Mouse (Mus musculus) adrenal gland, postnatal 36 days (tissue): Measurements from ENCODE around the gene Edaradd. TPM values are rescaled to one million over a fixed set of nuclear protein-coding genes. Genes with fewer than 3 reads are reported as not detected.

Experiments used
- DNase-seq, 2 experiments: peaks; one replicate each; pipeline ENCODE4 v3.0.0; 2021; ENCODE audit warnings: mixed read lengths in 1 of 2
- total RNA-seq, 2 experiments: library from RNA; stranded (reverse); gene quantifications; 2 replicates each; pipeline ENCODE4 v1.2.3; 2021

The Edaradd gene
- total RNA-seq, 2 experiments from 2014 or later: 0.03 to 0.07 TPM

- DNase-seq: peak; percentile 98
Measured at GRCm38 (mm10) chr13:12460881-12461729, 59.1 kb downstream of the Edaradd start.

- peak; percentile 71 to 82 for DNase-seq
Measured at GRCm38 (mm10) chr13:12460443-12460842, 59.8 kb downstream of the Edaradd start.

GRCm38 (mm10) chr13:12456711-12457110 lies 63.5 kb downstream of the Edaradd start:
- no peak for DNase-seq

GRCm38 (mm10) chr13:12454686-12455390 lies 65.4 kb downstream of the Edaradd start:
- DNase-seq: no peak

- no peak for DNase-seq
Measured at GRCm38 (mm10) chr13:12453150-12453549, 67.1 kb downstream of the Edaradd start.

- DNase-seq: peak; percentile 12 to 55
Measured at GRCm38 (mm10) chr13:12442008-12442587, 78.1 kb downstream of the Edaradd start.

- no peak for DNase-seq
Measured at GRCm38 (mm10) chr13:12440813-12441212, 79.4 kb downstream of the Edaradd start.

GRCm38 (mm10) chr13:12439586-12439985 lies 80.7 kb downstream of the Edaradd start:
- no peak for DNase-seq

GRCm38 (mm10) chr13:12433843-12434242 lies 86.4 kb downstream of the Edaradd start:
- peak in 1 of 2 experiments; percentile 15 for DNase-seq

- DNase-seq: no peak
Measured at GRCm38 (mm10) chr13:12428556-12428955, 91.7 kb downstream of the Edaradd start.

Other genes starting within 250 kb of the Edaradd start
- gene Actn2, start 179.7 kb downstream of the Edaradd start, total RNA-seq: under 1 TPM; 0.10 to 0.59 TPM
- 10 to 100 TPM; 33.4 to 50.1 TPM for gene Heatr1, start 125.4 kb downstream of the Edaradd start, total RNA-seq
- gene Lgals8, start 55.5 kb downstream of the Edaradd start, total RNA-seq: 10 to 100 TPM; 82.0 to 87.1 TPM
- 10 to 100 TPM; 18.1 to 22.8 TPM for gene Ero1lb, start 45.4 kb upstream of the Edaradd start, total RNA-seq